ENCODE assay signal across 19 mouse cellular contexts in the genomic region with DNA sequence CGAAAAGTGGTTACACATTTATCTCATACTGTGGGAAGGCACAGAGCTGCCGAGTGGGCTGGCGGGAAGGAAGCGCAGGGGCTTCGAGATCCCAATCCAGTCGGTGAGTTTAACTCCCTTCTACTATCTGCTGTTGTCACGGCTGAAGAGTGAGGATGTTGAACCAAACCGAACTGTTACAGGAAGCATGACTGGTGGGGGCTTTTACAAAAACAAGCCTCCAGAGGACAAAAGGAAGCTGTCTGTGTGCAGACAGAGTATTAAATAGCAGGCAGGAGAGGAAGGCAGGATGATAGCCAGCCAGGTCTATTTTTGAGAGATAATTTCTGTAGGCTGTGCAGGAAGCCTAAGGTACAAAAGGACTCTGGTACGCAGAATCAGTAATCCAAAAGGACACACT. TPM values are rescaled to one million over a fixed set of nuclear protein-coding genes. Genes with fewer than 3 reads are reported as not detected.
DNase-seq lines count a peak whose midpoint lies in the region; ATAC-seq and TF ChIP-seq lines count a peak whose summit lies in the region.
"Had no signal": no experiment of that assay in that cellular context is flagged by ENCODE, and none has a peak within 500 bp of the region (broad histone marks: within the 10 kb centered on the region; RNA-seq: fewer than 3 reads in every experiment).

No protein-coding gene starts in this region.

- no peak for DNase-seq in heart, adult 2 months
- DNase-seq in heart, postnatal 36 days = no peak
- DNase-seq in lung, postnatal 0 days (ENCODE audit: low spot score) = no peak
- DNase-seq in lung, postnatal 14 days = no peak
- peak; percentile 14 for DNase-seq in thymus, postnatal 25 days
- no peak for DNase-seq in retina, embryonic 14.5 days (ENCODE audit: low spot score)
- DNase-seq in right cerebral cortex, postnatal 10 days (ENCODE audit: low spot score in 2 of 2) = no peak
- DNase-seq: adrenal gland, postnatal 14 days; B cell, adult 2 months; cerebellum, adult 11 months; layer of hippocampus, postnatal 36 days; midbrain, embryonic 14.5 days had no signal

- no peak overlapping the region for H3K4me2 ChIP-seq in lung, postnatal 0 days (replicated peaks; ENCODE audit: low read depth, low read length)
- H3K4me2 ChIP-seq: embryonic facial prominence, embryonic 13.5 days; limb, embryonic 15.5 days; neural tube, embryonic 15.5 days had no signal

- H3K4me1 ChIP-seq in heart, adult 2 months (ENCODE audit: control insufficient read depth, insufficient read depth, low read length) = peaks cover 9% of the 10 kb centered on the region
- no peaks in the 10 kb centered on the region for H3K4me1 ChIP-seq in lung, postnatal 0 days (ENCODE audit: insufficient read depth, low read depth, low read length)
- H3K4me1 ChIP-seq: limb, embryonic 15.5 days; neural tube, embryonic 15.5 days had no signal

- no peak for TF ChIP-seq POLR2A in heart, adult 2 months (IDR thresholded peaks at IDR 0.05; ENCODE audit: insufficient read depth, low read depth, low read length)

- intact Hi-C loops in heart, adult 2 months (cut with DNase I) = loop anchor here (2.0 to 5.0 kb wide), 2 partner anchors 19 to 39 kb away; no protein-coding TSS in a partner anchor
- intact Hi-C loops in heart, postnatal 36 days (cut with DNase I) = loop anchor here (2.0 kb wide), 1 partner anchor 19 kb away; no protein-coding TSS in a partner anchor

- no peaks in the 10 kb centered on the region for H3K36me3 ChIP-seq in heart, adult 2 months (ENCODE audit: control insufficient read depth, insufficient read depth, low read length)
- H3K36me3 ChIP-seq in lung, postnatal 0 days (ENCODE audit: insufficient read depth, low read length) = no peaks in the 10 kb centered on the region
- H3K36me3 ChIP-seq: embryonic facial prominence, embryonic 13.5 days; limb, embryonic 15.5 days; neural tube, embryonic 15.5 days had no signal

- peak overlapping the region; percentile 65 for H3K27ac ChIP-seq in heart, adult 2 months
- H3K27ac ChIP-seq in lung, postnatal 0 days (ENCODE audit: low read length) = no peak overlapping the region
- H3K27ac ChIP-seq: embryonic facial prominence, embryonic 13.5 days; limb, embryonic 15.5 days; neural tube, embryonic 15.5 days; stomach, postnatal 0 days had no signal

- no peaks in the 10 kb centered on the region for H3K9me3 ChIP-seq in lung, postnatal 0 days (ENCODE audit: low read length)
- H3K9me3 ChIP-seq: embryonic facial prominence, embryonic 13.5 days; limb, embryonic 15.5 days; neural tube, embryonic 15.5 days had no signal

- H3K9ac ChIP-seq in heart, adult 2 months (ENCODE audit: low read depth, low read length) = no peak overlapping the region
- H3K9ac ChIP-seq in lung, postnatal 0 days (replicated peaks; ENCODE audit: low read depth) = no peak overlapping the region
- H3K9ac ChIP-seq: embryonic facial prominence, embryonic 13.5 days; limb, embryonic 15.5 days; neural tube, embryonic 15.5 days had no signal

- 29% methylated on average over 9 of the region's 9 CpGs for WGBS in heart, adult 2 months
- WGBS in lung, postnatal 0 days = 42% methylated on average over 9 of the region's 9 CpGs

- H3K79me2 ChIP-seq in heart, adult 2 months (replicated peaks; ENCODE audit: control insufficient read depth, insufficient read depth, low read length) = no peaks in the 10 kb centered on the region

- peak; percentile 18; the same call in 1 of the 2 replicates for ATAC-seq in lung, postnatal 0 days
- peak; percentile 78 for ATAC-seq in inflammation-experienced regulatory T-cells, adult 6 months
- ATAC-seq: Patski had no signal

- H3K27me3 ChIP-seq in heart, adult 2 months (ENCODE audit: control insufficient read depth, insufficient read depth, low read length) = no peaks in the 10 kb centered on the region
- no peaks in the 10 kb centered on the region for H3K27me3 ChIP-seq in lung, postnatal 0 days (replicated peaks; ENCODE audit: insufficient read depth, low read length)
- H3K27me3 ChIP-seq: embryonic facial prominence, embryonic 13.5 days; limb, embryonic 15.5 days; neural tube, embryonic 15.5 days; Patski had no signal

- TF ChIP-seq CTCF in heart, adult 2 months (IDR thresholded peaks at IDR 0.05) = no peak
- no peak for TF ChIP-seq CTCF in lung, postnatal 0 days (IDR thresholded peaks at IDR 0.05)

- no peak for TF ChIP-seq EP300 in heart, adult 2 months (IDR thresholded peaks at IDR 0.05; ENCODE audit: insufficient read depth, low read depth, low read length)
- no peak for TF ChIP-seq EP300 in lung, postnatal 0 days (IDR thresholded peaks at IDR 0.05)

- H3K4me3 ChIP-seq in heart, adult 2 months = no peak overlapping the region
- no peak overlapping the region for H3K4me3 ChIP-seq in lung, postnatal 0 days (ENCODE audit: low read depth, low read length)
- H3K4me3 ChIP-seq: embryonic facial prominence, embryonic 13.5 days; limb, embryonic 15.5 days; neural tube, embryonic 15.5 days had no signal

RNA-seq across cellular contexts. Expression of gene Kcnj15, which starts 46.3 kb away (rescaled TPM):
- 1 to 10 TPM in 1 of 2 experiments, under 1 TPM in 1; 0.89 to 1.5 TPM for total RNA-seq in heart, adult 2 months (2021)
- 1.2 and 2.6 TPM in 2 replicates for polyA plus RNA-seq in heart, adult 2 months (2012; rRNA removed)
- 1 to 10 TPM; 1.6 to 2.1 TPM for total RNA-seq in heart, postnatal 36 days (2021)
- 11.5 and 15.8 TPM in 2 replicates for polyA plus RNA-seq in lung, postnatal 0 days (2015; fragmentation: Nextera tagmentation; extraction: Ambion mirVana)
- polyA plus RNA-seq in inflammation-experienced regulatory T-cells, adult 6 months (2017; shearing (Covaris generic)) = under 1 TPM; 0.19 to 0.86 (median 0.36) TPM
- total RNA-seq: granulocyte monocyte progenitor cell, adult 5-6 weeks; layer of hippocampus, postnatal 36 days had no signal
- polyA plus RNA-seq: midbrain, embryonic 14.5 days had no signal
